Mouse (Mus musculus) monocyte, adult 2 months (primary cell): Measurements from ENCODE around the gene Kcnj10.

Experiments used
- DNase-seq, 2 experiments: peaks; one replicate each; pipeline ENCODE4 v3.0.0; 2022; ENCODE audit warnings: low spot score in 2 of 2, low read depth in 1 of 2

The Kcnj10 gene

GRCm38 (mm10) chr1:172420181-172420580, 79.2 kb downstream of the Kcnj10 start:
- DNase-seq = no peak

GRCm38 (mm10) chr1:172423393-172423792, 82.4 kb downstream of the Kcnj10 start:
- DNase-seq = peak in 1 of 2 experiments; percentile 19
